Mouse (Mus musculus) C2C12 (cell line): ENCODE results near the gene Dad1.

ENCODE experiments used
- CEBPB ChIP-seq: IDR thresholded peaks from one replicate; pipeline ENCODE4 v1.6.1; 2011; ENCODE audit warnings: low read depth, mild to moderate bottlenecking, control low read depth, moderate library complexity
- CTCF ChIP-seq: IDR thresholded peaks from one replicate; pipeline ENCODE4 v1.5.1; 2011; ENCODE audit not compliant: control insufficient read depth, insufficient read depth, insufficient read length
- MAX ChIP-seq: IDR thresholded peaks from one replicate; pipeline ENCODE4 v1.6.1; 2011; ENCODE audit warnings: mild to moderate bottlenecking, control low read depth
- MYOD1 ChIP-seq: IDR thresholded peaks from one replicate; pipeline ENCODE4 v1.6.1; 2011; ENCODE audit warnings: low read depth; ENCODE audit not compliant: control insufficient read depth, insufficient read length
- MYOG ChIP-seq: IDR thresholded peaks from one replicate; pipeline ENCODE4 v1.6.1; 2011; ENCODE audit not compliant: control insufficient read depth, insufficient read length; ENCODE audit errors: extremely low read depth
- USF1 ChIP-seq: IDR thresholded peaks from one replicate; pipeline ENCODE4 v1.6.1; 2011; ENCODE audit warnings: low read depth, mild to moderate bottlenecking, control low read depth, moderate library complexity

DNA sequence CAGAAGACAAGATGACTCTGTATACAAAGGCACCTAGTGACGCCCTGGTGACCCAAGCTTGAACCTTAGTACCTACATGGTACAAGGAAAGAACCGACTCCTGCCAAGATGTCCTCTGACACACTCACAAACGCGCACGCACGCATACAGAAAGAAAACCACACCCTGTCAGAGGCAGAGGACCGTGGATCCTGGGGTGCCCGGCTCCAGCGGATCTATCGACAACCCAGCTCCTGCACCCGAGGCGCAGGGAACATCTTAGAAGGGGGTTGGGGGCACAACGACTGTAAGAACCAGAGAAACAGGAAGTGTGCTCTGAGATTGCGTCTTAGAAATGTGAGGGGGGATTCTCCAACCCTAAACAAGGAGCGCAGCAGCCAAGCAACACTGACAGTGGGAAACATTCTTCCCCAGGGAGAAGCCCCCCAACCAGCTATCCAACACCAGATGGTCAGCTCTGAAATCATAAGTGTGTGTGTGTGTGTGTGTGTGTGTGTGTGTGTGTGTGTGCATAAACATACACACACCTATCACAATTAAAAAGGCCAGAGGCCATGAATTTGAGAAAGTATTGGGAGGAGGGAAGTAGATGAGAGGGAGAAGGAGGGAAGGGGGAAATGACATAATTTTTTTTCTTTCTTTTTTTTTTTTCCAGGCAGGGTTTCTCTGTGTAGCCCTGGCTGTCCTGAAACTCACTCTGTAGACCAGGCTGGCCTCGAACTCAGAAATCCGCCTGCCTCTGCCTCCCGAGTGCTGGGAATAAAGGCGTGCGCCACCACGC, 22.5 kb downstream of the Dad1 start:
- no peak for TF ChIP-seq CTCF
- no peak for TF ChIP-seq MYOG
- no peak for TF ChIP-seq MYOD1
- TF ChIP-seq CEBPB, result no peak
- no peak for TF ChIP-seq MAX
- TF ChIP-seq USF1, result no peak
